Mouse (Mus musculus) embryonic facial prominence, embryonic 14.5 days (tissue): ENCODE measurements around the gene Dcaf17. TPM values are rescaled to one million over a fixed set of nuclear protein-coding genes. Genes with fewer than 3 reads are reported as not detected.

Source experiments
- ATAC-seq: fragments of 200-750 bp; cut with Nextera tagmentation; 2 replicates; pipeline ENCODE4 v1.8.0; 2017; ENCODE audit warnings: low read depth, moderate number of reproducible peaks, moderate TSS enrichment
- DNase-seq: peaks from one replicate; pipeline ENCODE4 v3.0.0-alpha.2; 2015; ENCODE audit warnings: low spot score
- H3K27ac ChIP-seq: fragments of 300-500 bp; sonication (generic); replicated peaks from 2 replicates; pipeline ENCODE4 v1.5.1; 2014; ENCODE audit warnings: low read depth, mild to moderate bottlenecking, low read length, moderate library complexity
- H3K27me3 ChIP-seq: fragments of 300-500 bp; sonication (generic); replicated peaks from 2 replicates; pipeline ENCODE4 v1.6.1; 2014; ENCODE audit warnings: low read length; ENCODE audit not compliant: control insufficient read depth, insufficient read depth
- H3K36me3 ChIP-seq: fragments of 300-500 bp; sonication (generic); 2 replicates; pipeline ENCODE4 v1.6.1; 2014; ENCODE audit warnings: low read length, mixed read lengths; ENCODE audit not compliant: control insufficient read depth, insufficient read depth
- H3K4me1 ChIP-seq: fragments of 300-500 bp; sonication (generic); 2 replicates; pipeline ENCODE4 v1.6.1; 2014; ENCODE audit warnings: antibody characterized with exemption, low read length; ENCODE audit not compliant: control insufficient read depth, insufficient read depth
- H3K4me2 ChIP-seq: fragments of 300-500 bp; sonication (generic); 2 replicates; pipeline ENCODE4 v1.6.1; 2014; ENCODE audit warnings: low read depth, mild to moderate bottlenecking, low read length, moderate library complexity, mixed read lengths
- H3K4me3 ChIP-seq: fragments of 300-500 bp; sonication (generic); 2 replicates; pipeline ENCODE4 v1.5.1; 2014; ENCODE audit warnings: low read depth, mild to moderate bottlenecking, low read length
- H3K9ac ChIP-seq: fragments of 300-500 bp; sonication (generic); 2 replicates; pipeline ENCODE4 v1.6.1; 2014; ENCODE audit warnings: low read depth, mild to moderate bottlenecking, low read length, moderate library complexity, mixed read lengths
- H3K9me3 ChIP-seq: fragments of 300-500 bp; sonication (generic); 2 replicates; pipeline ENCODE4 v1.6.1; 2016; ENCODE audit warnings: low read length; ENCODE audit not compliant: control insufficient read depth
- WGBS: fragments of 180-500 bp; shearing (Covaris S2); extraction: QIAGEN DNeasy Blood & Tissue Kit; methylation state at CpG from one replicate; pipeline ENCODE4 v1.1.7; 2014; 5-methylcytosine and 5-hydroxymethylcytosine counted together
- polyA plus RNA-seq: library from polyadenylated mRNA; unstranded; fragments of >200 nt; fragmentation: Nextera tagmentation; extraction: Ambion mirVana; gene quantifications from 2 replicates; pipeline ENCODE4 v1.2.1, GENCODE M21; 2014

Dcaf17 gene
- 22.0 and 23.8 TPM in 2 replicates for polyA plus RNA-seq

DNA sequence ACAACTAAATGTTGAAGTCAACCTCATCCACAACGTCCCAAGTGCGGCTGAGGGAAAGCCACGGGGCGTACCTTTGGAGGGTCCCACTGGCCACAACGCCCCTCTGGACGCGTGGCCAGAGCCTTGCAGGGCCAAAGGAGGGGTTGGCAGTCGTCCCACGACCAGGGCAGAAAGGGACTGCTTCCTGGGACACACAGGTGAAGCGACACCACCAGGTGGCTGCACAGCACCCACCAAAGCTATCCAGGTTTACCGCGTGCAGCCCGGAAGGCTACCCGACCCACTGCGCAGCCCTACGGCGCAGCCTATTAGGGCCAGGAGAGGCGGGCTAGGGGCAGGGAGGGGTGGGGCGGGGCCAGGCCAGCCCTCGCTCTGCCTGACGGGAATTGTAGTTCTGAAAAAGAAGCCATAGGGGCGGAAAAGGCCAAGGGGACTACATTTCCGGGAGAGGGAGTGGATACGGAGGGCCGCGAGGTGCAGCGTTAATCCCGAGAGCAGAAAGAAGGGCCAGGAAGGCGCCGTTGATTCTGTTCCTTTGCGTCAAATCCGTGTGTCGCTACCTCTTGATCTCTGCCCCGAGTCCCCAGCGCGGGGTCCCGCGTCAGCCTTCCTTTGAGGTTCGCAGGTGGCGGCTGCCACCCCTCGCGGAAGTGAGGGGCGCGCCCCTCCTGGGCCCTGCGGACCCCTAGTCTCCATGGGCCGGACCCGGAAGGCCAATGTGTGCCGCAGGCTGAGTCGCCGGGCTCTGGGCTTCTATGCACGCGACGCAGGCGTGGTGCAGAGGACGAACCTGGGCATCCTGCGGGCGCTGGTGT lies at the start of gene Dcaf17, which contains the start of gene Mettl8:
TSS of gene Dcaf17 (plus strand) at position 29 of the 815 bp plus-strand sequence.
TSS of gene Mettl8 (minus strand) at position 284 of the 815 bp plus-strand sequence.
- Histone ChIP-seq H3K9ac (peak within 1 kb of the TSS; percentile 89), H3K9me3 (no peaks in the 10 kb centered on the region), H3K4me1 (peaks cover 9% of the 10 kb centered on the region), H3K27ac (peak within 1 kb of the TSS; percentile 95), H3K36me3 (peaks cover 19% of the 10 kb centered on the region), H3K27me3 (no peaks in the 10 kb centered on the region), H3K4me3 (peak within 1 kb of the TSS; percentile 93), H3K4me2 (peak within 1 kb of the TSS; percentile 79)
- WGBS, result under 1% methylated on average over 57 of the region's 57 CpGs
- ATAC-seq (peak; percentile 99), DNase-seq (peak; percentile 98)

DNA sequence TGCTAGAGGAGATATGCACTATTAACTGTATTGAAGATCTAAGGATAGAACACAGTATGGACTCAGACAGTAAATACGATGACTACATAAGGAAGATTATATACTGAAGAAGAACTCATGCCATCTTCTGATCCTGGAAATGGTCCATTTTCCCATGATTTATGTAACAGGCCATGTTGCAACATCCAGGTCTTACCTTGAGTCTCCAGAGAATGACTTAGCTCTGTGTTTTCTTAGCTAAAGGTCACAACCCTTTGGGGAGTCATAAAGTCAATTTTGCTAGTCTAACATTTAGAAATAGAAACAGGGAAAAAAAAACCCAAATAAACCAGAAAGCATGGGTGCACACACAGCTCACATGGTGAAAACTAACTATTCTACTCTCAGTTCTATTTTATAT lies 43.3 kb upstream of the Dcaf17 start:
- Histone ChIP-seq H3K27me3 (no peaks in the 10 kb centered on the region), H3K27ac (no peak overlapping the region), H3K36me3 (0 out of 2 replicates have a peak, but pooled peaks cover 4% of the 10 kb centered on the region), H3K9ac (no peak overlapping the region), H3K4me2 (no peak overlapping the region), H3K4me1 (no peaks in the 10 kb centered on the region), H3K4me3 (no peak overlapping the region), H3K9me3 (no peaks in the 10 kb centered on the region)
- 100% methylated on average over 1 of the region's 1 CpGs for WGBS
- ATAC-seq, result no peak
- no peak for DNase-seq

DNA sequence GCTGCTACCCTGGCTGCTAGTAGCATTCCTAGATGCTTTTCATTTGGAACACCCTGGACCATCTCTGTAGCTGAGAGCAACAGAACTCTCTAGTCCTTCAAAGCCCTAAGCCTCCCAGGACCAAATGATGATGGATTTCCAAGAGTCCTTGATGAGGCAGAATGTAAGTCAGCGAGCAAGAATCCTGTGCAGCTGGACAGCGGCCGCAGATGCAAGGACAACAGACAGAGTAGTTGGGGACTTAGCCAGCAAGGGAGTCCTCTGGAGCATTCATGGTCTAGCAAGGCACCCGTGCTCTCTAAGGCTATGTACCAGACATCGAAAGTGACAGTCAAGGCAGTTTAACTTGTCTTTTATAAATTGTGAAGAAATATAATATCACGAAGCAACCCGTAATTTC lies 41.6 kb upstream of the Dcaf17 start:
- DNase-seq, result no peak
- 94% methylated on average over 7 of the region's 7 CpGs for WGBS
- Histone ChIP-seq H3K4me1 (no peaks in the 10 kb centered on the region), H3K9ac (no peak overlapping the region), H3K9me3 (no peaks in the 10 kb centered on the region), H3K36me3 (0 out of 2 replicates have a peak, but pooled peaks cover 4% of the 10 kb centered on the region), H3K27ac (no peak overlapping the region), H3K4me3 (no peak overlapping the region), H3K27me3 (no peaks in the 10 kb centered on the region), H3K4me2 (no peak overlapping the region)
- no peak for ATAC-seq

DNA sequence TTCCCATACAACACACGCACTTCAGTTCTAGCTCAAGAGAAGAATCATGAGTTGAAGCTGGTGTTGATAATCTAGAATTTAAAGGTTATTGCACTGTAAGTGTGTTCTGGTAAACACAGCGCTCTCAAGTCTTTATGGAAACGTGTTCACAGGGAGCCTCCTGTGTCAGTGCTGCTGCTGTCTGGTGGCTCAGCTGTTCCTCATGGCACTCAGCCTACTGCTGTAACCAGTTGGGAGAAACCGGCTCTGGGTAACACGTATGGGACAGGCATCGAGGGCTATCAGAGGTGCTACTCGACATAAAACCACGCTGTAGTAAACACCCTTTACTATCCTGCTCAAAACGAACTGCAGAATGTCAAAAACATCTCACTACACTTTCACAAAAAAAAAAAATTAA lies 35.9 kb upstream of the Dcaf17 start:
- H3K4me2 ChIP-seq, result no peak overlapping the region
- WGBS, result 73% methylated on average over 9 of the region's 9 CpGs
- H3K36me3 ChIP-seq, result 0 out of 2 replicates have a peak, but pooled peaks cover 4% of the 10 kb centered on the region
- H3K4me3 ChIP-seq, result no peak overlapping the region
- no peaks in the 10 kb centered on the region for H3K4me1 ChIP-seq
- peak; percentile 31 for DNase-seq
- H3K9me3 ChIP-seq, result no peaks in the 10 kb centered on the region
- no peak overlapping the region for H3K9ac ChIP-seq
- no peak for ATAC-seq
- no peaks in the 10 kb centered on the region for H3K27me3 ChIP-seq
- H3K27ac ChIP-seq, result no peak overlapping the region

DNA sequence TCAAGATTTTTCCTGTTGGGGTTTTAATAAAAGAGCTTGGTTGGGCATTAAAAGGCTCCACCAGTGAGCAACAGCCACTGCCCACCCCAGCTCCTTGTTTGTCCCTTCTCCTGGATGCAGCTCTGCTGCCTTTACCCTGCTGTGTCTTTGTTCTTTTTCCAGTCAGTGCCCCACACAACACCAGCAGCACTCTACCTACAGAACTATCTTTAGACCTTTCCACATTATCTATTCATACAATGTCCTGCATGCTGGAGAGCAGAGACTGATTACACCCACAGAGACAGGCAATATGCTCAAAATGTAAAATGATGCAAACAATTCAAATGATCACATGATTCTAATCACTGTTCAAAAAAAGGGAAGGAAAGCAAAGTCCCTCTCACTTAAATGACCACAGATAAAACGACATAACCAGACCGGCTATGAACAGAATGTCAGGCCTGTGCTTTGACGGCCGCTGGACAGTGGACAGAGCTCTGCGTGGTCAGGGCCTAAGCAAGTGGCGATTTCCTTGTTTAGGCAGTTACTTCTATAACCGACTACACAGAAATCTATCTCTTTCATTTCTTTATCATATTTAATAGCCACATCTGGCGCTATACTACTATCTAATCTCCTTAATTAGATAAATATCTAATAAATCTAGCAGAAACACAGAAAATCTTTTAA lies 35.3 kb upstream of the Dcaf17 start:
- 78% methylated on average over 8 of the region's 8 CpGs for WGBS

DNA sequence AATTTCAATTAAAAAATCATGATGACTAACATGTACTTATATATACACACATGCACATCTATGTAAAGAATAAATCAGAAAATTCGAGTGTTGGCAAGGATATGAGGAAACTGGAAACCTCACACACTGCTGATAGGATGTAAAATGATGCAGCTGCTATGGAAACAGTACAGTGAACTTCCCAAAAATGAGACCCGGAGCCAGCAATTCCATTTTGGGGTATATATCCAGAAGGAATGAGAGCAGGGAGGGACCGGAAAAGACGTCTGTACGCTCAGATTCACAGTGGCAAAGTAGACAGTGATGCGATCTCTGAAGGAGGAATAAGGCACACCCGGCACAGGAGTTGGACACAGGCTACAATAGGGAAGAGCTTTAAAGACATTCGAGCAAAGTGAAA lies 34.5 kb upstream of the Dcaf17 start:
- ATAC-seq (no peak), DNase-seq (peak; percentile 22)
- 0 out of 2 replicates have a peak, but pooled peaks cover 4% of the 10 kb centered on the region for H3K36me3 ChIP-seq
- H3K9ac ChIP-seq, result no peak overlapping the region
- H3K4me2 ChIP-seq, result no peak overlapping the region
- no peaks in the 10 kb centered on the region for H3K27me3 ChIP-seq
- no peak overlapping the region for H3K4me3 ChIP-seq
- H3K9me3 ChIP-seq, result no peaks in the 10 kb centered on the region
- 75% methylated on average over 8 of the region's 8 CpGs for WGBS
- no peak overlapping the region for H3K27ac ChIP-seq
- peaks cover 4% of the 10 kb centered on the region for H3K4me1 ChIP-seq

More for the DNA sequence above, 35.3 kb upstream of the Dcaf17 start:
- DNase-seq (no peak), ATAC-seq (no peak)
- Histone ChIP-seq H3K36me3 (0 out of 2 replicates have a peak, but pooled peaks cover 4% of the 10 kb centered on the region), H3K4me3 (no peak overlapping the region), H3K27me3 (no peaks in the 10 kb centered on the region), H3K4me1 (no peaks in the 10 kb centered on the region), H3K9me3 (no peaks in the 10 kb centered on the region), H3K4me2 (no peak overlapping the region), H3K27ac (no peak overlapping the region), H3K9ac (no peak overlapping the region)

DNA sequence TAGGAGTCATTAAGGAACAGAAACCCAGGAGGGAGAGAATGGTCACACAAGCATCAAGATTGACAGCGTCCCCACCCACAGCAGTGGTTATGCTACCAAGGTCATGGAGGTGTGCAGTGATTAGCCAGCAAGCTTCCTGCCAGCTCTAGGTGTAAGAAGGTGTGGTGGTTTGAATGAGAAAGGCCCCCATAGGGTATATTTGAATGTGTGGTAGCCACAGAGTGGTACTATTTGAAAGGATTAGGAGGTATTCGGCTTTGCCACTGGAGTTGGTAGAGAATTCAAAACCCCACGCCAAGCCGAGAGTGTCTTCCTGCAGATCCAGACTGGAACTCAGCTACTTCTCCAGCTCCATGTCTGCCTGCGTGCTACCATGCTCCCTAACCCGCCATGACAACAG lies 32.1 kb upstream of the Dcaf17 start:
- Histone ChIP-seq H3K27me3 (no peaks in the 10 kb centered on the region), H3K4me1 (peaks cover 11% of the 10 kb centered on the region), H3K4me2 (no peak overlapping the region), H3K27ac (no peak overlapping the region), H3K9me3 (no peaks in the 10 kb centered on the region), H3K4me3 (no peak overlapping the region), H3K36me3 (no peaks in the 10 kb centered on the region), H3K9ac (no peak overlapping the region)
- ATAC-seq (no peak), DNase-seq (no peak)
- WGBS, result 93% methylated on average over 6 of the region's 6 CpGs

DNA sequence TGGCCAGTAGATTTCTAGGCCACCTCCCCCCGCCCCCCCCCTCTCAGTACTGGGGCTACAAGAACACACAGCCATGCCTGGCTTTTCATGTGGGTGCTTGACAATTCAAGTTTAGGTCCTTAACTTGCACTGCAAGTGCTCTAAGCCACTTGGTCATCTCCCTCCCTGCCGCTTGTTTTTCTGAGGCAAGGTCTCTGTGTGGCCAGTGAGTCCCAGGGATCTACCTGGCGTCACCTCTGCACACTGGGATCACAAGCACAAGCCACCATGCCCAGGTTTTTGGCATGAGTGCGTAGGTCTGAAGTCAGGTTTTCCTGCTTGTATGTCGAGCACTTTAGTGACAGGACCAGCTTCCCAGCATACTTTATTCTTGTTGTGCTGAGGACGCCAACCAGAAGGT lies 31.1 kb upstream of the Dcaf17 start:
- WGBS, result 95% methylated on average over 6 of the region's 6 CpGs
- Histone ChIP-seq H3K4me2 (no peak overlapping the region), H3K9ac (no peak overlapping the region), H3K27ac (no peak overlapping the region), H3K36me3 (no peaks in the 10 kb centered on the region), H3K4me1 (peaks cover 11% of the 10 kb centered on the region), H3K9me3 (no peaks in the 10 kb centered on the region), H3K4me3 (no peak overlapping the region), H3K27me3 (no peaks in the 10 kb centered on the region)
- ATAC-seq (no peak), DNase-seq (no peak)
